Mouse (Mus musculus): ENCODE data around the gene Ankrd13d. TPM values are rescaled to one million over a fixed set of nuclear protein-coding genes. Genes with fewer than 3 reads are reported as not detected.

Ankrd13d gene
- polyA plus RNA-seq, 1 experiment from 2014 or later, result 1.1 TPM

- H3K9me3 ChIP-seq (replicated peaks), result no peaks in the 10 kb centered on the region
- peak overlapping the region; percentile 74 for H3K27ac ChIP-seq
- H3K4me1 ChIP-seq (replicated peaks), result peaks cover 65% of the 10 kb centered on the region
- no peaks in the 10 kb centered on the region for H3K36me3 ChIP-seq
- 56% methylated on average over 11 of the region's 11 CpGs for WGBS
- H3K4me2 ChIP-seq, result peak overlapping the region; percentile 55; the same call in 1 of the 2 replicates
- H3K9ac ChIP-seq, result no peak overlapping the region
- no peak overlapping the region for H3K4me3 ChIP-seq
- no peak for ATAC-seq (replicated peaks; ENCODE audit: insufficient number of reproducible peaks, insufficient read depth, low FRiP score, low read depth)
- no peaks in the 10 kb centered on the region for H3K27me3 ChIP-seq
Observed at GRCm38 (mm10) chr19:4300852-4301734, 18.2 kb upstream of the Ankrd13d start.

DNA sequence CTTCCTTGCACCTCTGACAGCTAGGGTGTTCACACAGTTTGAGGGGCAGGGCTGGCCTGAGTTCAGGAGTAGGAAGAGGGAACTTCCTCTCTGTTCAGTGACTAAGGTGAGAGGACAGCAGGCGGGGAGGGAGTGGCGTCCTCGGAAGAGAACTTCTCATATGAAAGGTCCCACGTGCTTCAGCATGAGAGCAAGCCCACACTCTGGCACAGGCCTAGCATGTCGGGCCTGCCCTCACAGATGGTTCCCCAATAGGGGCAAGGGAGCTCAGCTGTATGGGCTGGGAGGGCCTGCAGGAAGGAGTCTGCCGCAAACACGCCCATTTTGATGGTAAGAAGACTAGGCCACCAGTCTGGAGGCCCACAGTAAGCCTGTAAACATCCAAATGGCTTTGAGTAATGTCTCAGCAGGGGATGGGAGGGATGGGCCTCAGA lies 17.4 kb upstream of the Ankrd13d start:
- no peak for ATAC-seq (replicated peaks; ENCODE audit: insufficient number of reproducible peaks, insufficient read depth, low FRiP score, low read depth)
- Histone ChIP-seq H3K4me1 (replicated peaks) (peaks cover 62% of the 10 kb centered on the region), H3K36me3 (no peaks in the 10 kb centered on the region), H3K9ac (peak overlapping the region; percentile 3; the same call in 1 of the 2 replicates), H3K9me3 (replicated peaks) (no peaks in the 10 kb centered on the region), H3K4me3 (no peak overlapping the region), H3K27ac (peak overlapping the region; percentile 74), H3K27me3 (no peaks in the 10 kb centered on the region), H3K4me2 (peak overlapping the region; percentile 2; the same call in 1 of the 2 replicates)
- 54% methylated on average over 7 of the region's 7 CpGs for WGBS

- H3K36me3 ChIP-seq, result no peaks in the 10 kb centered on the region
- 67% methylated on average over 6 of the region's 6 CpGs for WGBS
- H3K4me1 ChIP-seq (replicated peaks), result peaks cover 58% of the 10 kb centered on the region
- no peak overlapping the region for H3K9ac ChIP-seq
- no peaks in the 10 kb centered on the region for H3K9me3 ChIP-seq (replicated peaks)
- no peak for ATAC-seq (replicated peaks; ENCODE audit: insufficient number of reproducible peaks, insufficient read depth, low FRiP score, low read depth)
- H3K27me3 ChIP-seq, result no peaks in the 10 kb centered on the region
- H3K4me3 ChIP-seq, result no peak overlapping the region
- H3K4me2 ChIP-seq, result no peak overlapping the region
- peak overlapping the region; percentile 74 for H3K27ac ChIP-seq
Observed at GRCm38 (mm10) chr19:4299574-4300270, 16.8 kb upstream of the Ankrd13d start.

GRCm38 (mm10) chr19:4299126-4299525 lies 16.2 kb upstream of the Ankrd13d start:
- WGBS, result 85% methylated on average over 7 of the region's 7 CpGs
- Histone ChIP-seq H3K9ac (no peak overlapping the region), H3K9me3 (replicated peaks) (no peaks in the 10 kb centered on the region), H3K4me2 (no peak overlapping the region), H3K4me3 (no peak overlapping the region), H3K4me1 (replicated peaks) (peaks cover 58% of the 10 kb centered on the region), H3K27me3 (no peaks in the 10 kb centered on the region), H3K27ac (no peak overlapping the region), H3K36me3 (no peaks in the 10 kb centered on the region)
- no peak for ATAC-seq (replicated peaks; ENCODE audit: insufficient number of reproducible peaks, insufficient read depth, low FRiP score, low read depth)

DNA sequence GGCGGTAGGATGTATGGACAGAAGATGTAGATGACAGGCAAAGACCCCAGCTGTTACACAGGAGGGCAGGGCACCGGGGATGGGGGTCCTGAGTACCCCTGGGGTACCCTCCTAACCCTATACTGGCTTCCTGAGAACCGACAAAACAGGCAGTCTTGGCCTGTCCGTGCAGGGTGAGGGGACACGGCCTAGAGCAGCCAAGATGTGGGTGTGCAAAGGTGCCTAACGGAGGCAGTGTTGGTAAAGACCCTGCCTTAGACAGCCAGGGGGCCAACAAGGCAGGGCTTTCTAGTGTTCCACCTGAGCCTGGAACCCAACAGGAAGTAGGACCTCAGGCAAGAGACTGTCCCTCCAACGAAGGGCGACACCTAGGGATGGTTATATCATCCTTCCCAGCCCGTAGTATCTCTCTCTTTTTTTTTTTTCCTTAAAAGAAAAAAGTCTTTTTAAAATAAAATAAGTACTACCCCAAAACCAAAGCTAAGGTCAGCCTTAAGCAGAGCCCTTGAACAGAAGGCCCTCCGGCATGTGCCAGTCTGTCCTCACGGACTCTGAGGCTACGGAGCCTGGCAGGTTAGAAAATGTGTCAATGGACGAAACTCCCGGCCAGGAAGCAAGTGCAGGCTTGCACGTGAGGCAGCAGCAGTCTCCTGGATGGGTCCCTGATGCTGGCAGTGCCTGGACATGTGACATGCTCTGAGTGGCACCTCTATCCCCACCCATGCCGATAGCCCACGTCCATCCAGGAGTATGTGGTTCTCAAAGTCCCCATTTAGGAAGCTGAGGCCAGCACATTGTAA lies 15.6 kb upstream of the Ankrd13d start:
- H3K4me1 ChIP-seq (replicated peaks), result peaks cover 52% of the 10 kb centered on the region

GRCm38 (mm10) chr19:4297851-4298250 lies 14.9 kb upstream of the Ankrd13d start:
- no peak for ATAC-seq (replicated peaks; ENCODE audit: insufficient number of reproducible peaks, insufficient read depth, low FRiP score, low read depth)
- H3K27me3 ChIP-seq, result no peaks in the 10 kb centered on the region
- no peaks in the 10 kb centered on the region for H3K9me3 ChIP-seq (replicated peaks)
- 86% methylated on average over 5 of the region's 5 CpGs for WGBS
- no peak overlapping the region for H3K9ac ChIP-seq
- peaks cover 45% of the 10 kb centered on the region for H3K4me1 ChIP-seq (replicated peaks)
- H3K36me3 ChIP-seq, result peaks cover 2% of the 10 kb centered on the region; the same call in 1 of the 2 replicates
- H3K27ac ChIP-seq, result no peak overlapping the region
- H3K4me3 ChIP-seq, result no peak overlapping the region
- no peak overlapping the region for H3K4me2 ChIP-seq

More for the DNA sequence above, 15.6 kb upstream of the Ankrd13d start:
- no peak for ATAC-seq (replicated peaks; ENCODE audit: insufficient number of reproducible peaks, insufficient read depth, low FRiP score, low read depth)
- H3K36me3 ChIP-seq, result no peaks in the 10 kb centered on the region
- H3K9ac ChIP-seq, result no peak overlapping the region
- H3K4me3 ChIP-seq, result no peak overlapping the region
- no peak overlapping the region for H3K4me2 ChIP-seq
- H3K9me3 ChIP-seq (replicated peaks), result no peaks in the 10 kb centered on the region
- 80% methylated on average over 17 of the region's 17 CpGs for WGBS
- H3K27ac ChIP-seq, result no peak overlapping the region
- no peaks in the 10 kb centered on the region for H3K27me3 ChIP-seq

DNA sequence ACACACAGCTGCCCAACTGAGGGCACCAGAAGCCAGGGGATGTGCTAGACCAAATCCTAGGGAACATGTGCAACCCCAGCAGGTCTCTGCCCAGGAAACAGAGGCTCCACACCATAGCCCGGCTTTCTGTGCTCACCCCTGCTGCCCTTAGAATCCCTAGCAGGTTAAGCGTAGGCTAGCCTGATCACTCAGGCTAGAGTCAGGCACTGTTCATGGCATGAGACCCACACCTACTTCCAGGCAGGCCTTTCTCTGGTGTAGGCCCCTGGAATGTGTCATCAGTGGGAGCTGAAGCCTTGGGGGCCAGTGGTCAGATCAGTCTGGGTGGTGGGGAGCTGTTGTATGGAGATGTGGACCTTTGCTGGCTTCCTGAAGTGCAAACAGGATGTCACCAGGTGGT lies 13.7 kb upstream of the Ankrd13d start:
- no peak overlapping the region for H3K4me2 ChIP-seq
- no peak for ATAC-seq (replicated peaks; ENCODE audit: insufficient number of reproducible peaks, insufficient read depth, low FRiP score, low read depth)
- H3K9me3 ChIP-seq (replicated peaks), result no peaks in the 10 kb centered on the region
- peaks cover 15% of the 10 kb centered on the region for H3K36me3 ChIP-seq
- no peak overlapping the region for H3K27ac ChIP-seq
- H3K9ac ChIP-seq, result no peak overlapping the region
- peaks cover 33% of the 10 kb centered on the region for H3K4me1 ChIP-seq (replicated peaks)
- H3K4me3 ChIP-seq, result no peak overlapping the region
- H3K27me3 ChIP-seq, result no peaks in the 10 kb centered on the region
- WGBS, result 81% methylated on average over 2 of the region's 2 CpGs

DNA sequence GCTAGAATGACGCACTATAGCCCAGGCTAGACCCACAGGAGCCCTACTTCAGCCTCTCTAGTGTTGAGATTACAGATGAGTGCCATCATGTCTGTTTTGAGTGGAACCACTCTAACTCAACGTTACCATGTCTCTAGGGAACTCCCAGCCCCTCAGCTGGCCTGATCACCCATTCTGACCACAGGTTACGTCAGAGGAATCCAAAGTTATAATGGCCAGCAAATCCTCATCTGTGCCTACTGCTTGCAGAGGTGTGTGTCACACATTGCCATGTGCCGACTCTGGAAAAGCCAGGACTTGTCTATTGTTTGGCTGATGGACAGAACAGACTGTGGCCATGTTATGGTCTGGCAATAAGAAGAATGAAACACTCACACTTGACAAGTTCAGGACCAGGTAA lies 12.5 kb upstream of the Ankrd13d start:
- Histone ChIP-seq H3K4me3 (no peak overlapping the region), H3K9me3 (replicated peaks) (no peaks in the 10 kb centered on the region), H3K27me3 (no peaks in the 10 kb centered on the region), H3K9ac (no peak overlapping the region), H3K4me1 (replicated peaks) (peaks cover 21% of the 10 kb centered on the region), H3K4me2 (no peak overlapping the region), H3K27ac (peak overlapping the region; percentile 70; the same call in 1 of the 2 replicates), H3K36me3 (peaks cover 27% of the 10 kb centered on the region)
- 78% methylated on average over 4 of the region's 4 CpGs for WGBS
- no peak for ATAC-seq (replicated peaks; ENCODE audit: insufficient number of reproducible peaks, insufficient read depth, low FRiP score, low read depth)

DNA sequence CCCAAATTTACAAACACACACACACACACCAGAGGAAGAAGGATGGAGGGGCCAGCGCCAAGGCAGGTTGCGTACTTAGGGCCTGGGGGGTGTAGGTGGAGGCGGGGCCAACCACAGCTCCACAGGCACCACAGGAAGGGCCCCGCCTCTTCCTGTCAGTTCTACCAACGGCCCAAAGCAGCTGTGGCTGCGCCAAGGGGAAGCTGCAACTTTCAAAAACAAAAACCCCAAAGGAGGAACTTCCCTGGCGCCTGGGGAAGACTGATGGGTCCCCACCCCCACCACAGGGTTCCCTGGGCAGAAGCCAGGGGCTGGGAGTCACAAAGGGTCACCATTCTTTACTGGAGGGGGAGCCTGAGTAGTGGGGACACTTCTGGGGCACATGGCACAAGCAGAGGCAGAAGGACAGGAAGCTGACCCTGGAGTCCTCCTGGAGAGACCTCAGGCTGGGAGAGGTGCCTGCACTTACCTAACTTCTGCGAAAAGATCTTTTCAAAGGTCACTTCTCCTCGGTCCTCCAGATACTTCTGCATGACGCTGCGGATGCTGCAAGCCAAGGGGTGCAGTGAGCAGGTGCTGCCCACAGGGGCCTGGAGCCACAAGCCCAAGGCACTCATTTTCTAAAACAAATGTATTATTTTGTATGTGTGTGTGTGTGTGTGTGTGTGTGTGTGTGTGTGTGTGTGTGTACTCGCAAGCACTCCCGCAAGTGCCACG lies 11.6 kb upstream of the Ankrd13d start:
- ATAC-seq (replicated peaks; ENCODE audit: insufficient number of reproducible peaks, insufficient read depth, low FRiP score, low read depth), result peak; percentile 47; the same call in 1 of the 2 replicates
- Histone ChIP-seq H3K9ac (no peak overlapping the region), H3K4me3 (no peak overlapping the region), H3K4me1 (replicated peaks) (peaks cover 14% of the 10 kb centered on the region), H3K27me3 (no peaks in the 10 kb centered on the region), H3K4me2 (0 out of 2 replicates have a peak overlapping the region, but pooled peaks have one; percentile 8), H3K27ac (peak overlapping the region; percentile 70), H3K36me3 (peaks cover 35% of the 10 kb centered on the region), H3K9me3 (replicated peaks) (no peaks in the 10 kb centered on the region)
- WGBS, result 57% methylated on average over 14 of the region's 14 CpGs

DNA sequence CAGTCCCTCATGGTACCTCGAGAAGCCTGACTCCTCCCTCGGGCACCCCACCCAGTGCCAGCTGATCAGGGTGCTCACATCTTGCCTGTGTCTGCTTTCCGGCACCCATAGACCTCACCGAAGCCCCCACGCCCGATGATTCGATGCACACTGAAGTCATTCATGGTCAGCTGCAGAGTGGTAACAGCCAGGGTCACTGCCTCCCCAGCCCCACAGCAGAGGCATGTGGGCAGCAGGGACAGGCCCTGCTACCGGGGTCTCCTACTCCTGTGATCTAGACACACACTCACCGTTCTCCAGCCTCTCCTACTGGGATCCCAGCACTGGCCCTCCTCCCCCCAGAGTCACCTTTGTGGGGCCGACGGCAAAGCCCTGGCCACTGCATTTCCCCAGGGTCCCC lies 8.2 kb upstream of the Ankrd13d start:
- no peak overlapping the region for H3K4me3 ChIP-seq
- no peaks in the 10 kb centered on the region for H3K9me3 ChIP-seq (replicated peaks)
- H3K9ac ChIP-seq, result no peak overlapping the region
- WGBS, result 90% methylated on average over 11 of the region's 11 CpGs
- no peak for ATAC-seq (replicated peaks; ENCODE audit: insufficient number of reproducible peaks, insufficient read depth, low FRiP score, low read depth)
- peaks cover 7% of the 10 kb centered on the region for H3K4me1 ChIP-seq (replicated peaks)
- H3K27me3 ChIP-seq, result no peaks in the 10 kb centered on the region
- no peak overlapping the region for H3K4me2 ChIP-seq
- peaks cover 67% of the 10 kb centered on the region for H3K36me3 ChIP-seq
- no peak overlapping the region for H3K27ac ChIP-seq
